Mouse (Mus musculus) gastrocnemius, postnatal 14 days (tissue): ENCODE measurements at regions not wholly inside any gene's neighbourhood (a gene's known extent, or its start where the extent isn't known, plus 50 kb on each side); places are given as distances from the start of the nearest gene placed in this dataset.

ENCODE experiments used
- DNase-seq: peaks from one replicate; pipeline ENCODE4 v3.0.0; 2021; ENCODE audit warnings: mixed read lengths
- intact Hi-C: fragments of 180-260 bp; cut with DNase I; formaldehyde crosslinking; loops from one replicate; pipeline ENCODE4 v1.15.1; 2025; ENCODE audit warnings: low total_unique reads

- no peak for DNase-seq
- intact Hi-C loops, result no loop called here
Observed at GRCm38 (mm10) chr1:108339827-108340226, 750.0 kb downstream of the Serpinb8 start.

GRCm38 (mm10) chr1:108341352-108341751 is 751.5 kb downstream of the Serpinb8 start:
- no peak for DNase-seq
- intact Hi-C loops, result no loop called here

GRCm38 (mm10) chr1:108363788-108364187 is 774.0 kb downstream of the Serpinb8 start:
- no peak for DNase-seq
- intact Hi-C loops, result no loop called here

- no peak for DNase-seq
- intact Hi-C loops, result no loop called here
Observed at GRCm38 (mm10) chr1:108369904-108370600, 780.2 kb downstream of the Serpinb8 start.

DNA sequence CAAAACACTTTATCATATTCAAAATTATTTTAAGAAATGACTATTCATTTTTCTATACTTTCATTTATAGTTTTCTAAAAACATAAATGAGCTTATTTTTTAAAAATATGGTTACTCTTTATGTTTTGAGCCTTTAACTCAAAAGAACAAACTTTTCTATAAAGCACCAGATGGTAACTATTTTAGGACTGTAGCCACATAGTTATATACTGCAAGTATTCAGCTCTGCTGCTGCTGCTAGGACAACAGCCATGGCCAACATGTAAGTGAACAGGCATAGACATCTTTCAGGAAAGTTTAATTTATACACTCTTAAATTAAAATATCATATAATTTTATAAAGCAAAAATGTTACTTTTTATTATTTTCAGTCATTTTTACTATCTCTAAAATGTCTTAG is 800.1 kb downstream of the Serpinb8 start:
- DNase-seq, result no peak
- intact Hi-C loops, result no loop called here

DNA sequence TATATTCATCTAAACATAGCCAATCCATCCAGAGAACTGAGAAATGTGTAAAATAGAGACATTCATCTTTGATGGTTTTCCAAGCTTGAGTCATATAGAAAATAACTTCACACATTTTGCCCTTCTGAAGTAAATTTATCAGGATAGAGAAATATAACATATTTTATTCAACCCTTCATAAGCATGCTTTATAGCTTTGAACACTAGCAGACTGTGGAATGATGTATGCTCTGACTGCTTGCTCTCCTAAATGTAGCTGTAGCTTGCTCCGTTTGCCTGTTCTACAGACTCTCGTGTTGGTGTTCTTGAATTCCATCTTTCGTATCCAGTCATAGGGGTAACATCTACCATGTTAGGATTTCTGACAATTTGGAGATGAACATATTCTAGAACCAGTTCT is 800.7 kb downstream of the Serpinb8 start:
- intact Hi-C loops, result no loop called here
- DNase-seq, result no peak

- no peak for DNase-seq
- intact Hi-C loops, result no loop called here
Observed at GRCm38 (mm10) chr1:108439845-108440244, 850.0 kb downstream of the Serpinb8 start.

DNA sequence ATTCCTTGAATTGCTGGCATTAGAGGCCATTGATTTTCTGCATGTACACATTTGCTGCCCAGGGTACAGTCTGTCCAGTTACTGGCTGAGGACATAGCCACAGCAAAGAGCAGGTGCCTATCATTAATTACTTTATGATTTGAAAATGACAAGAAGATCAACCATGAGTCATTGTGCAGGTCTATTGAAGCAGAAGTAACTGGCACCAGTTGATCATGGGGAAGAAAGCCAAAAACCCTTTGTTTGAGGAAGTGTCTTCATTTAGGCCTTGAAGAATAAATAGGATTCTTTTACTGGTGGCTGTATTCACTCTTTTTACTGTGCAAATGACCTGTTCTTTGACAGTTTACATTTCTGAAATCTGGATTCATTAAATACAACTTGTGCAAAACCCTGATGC is 863.0 kb downstream of the Serpinb8 start:
- no peak for DNase-seq
- intact Hi-C loops, result no loop called here

DNA sequence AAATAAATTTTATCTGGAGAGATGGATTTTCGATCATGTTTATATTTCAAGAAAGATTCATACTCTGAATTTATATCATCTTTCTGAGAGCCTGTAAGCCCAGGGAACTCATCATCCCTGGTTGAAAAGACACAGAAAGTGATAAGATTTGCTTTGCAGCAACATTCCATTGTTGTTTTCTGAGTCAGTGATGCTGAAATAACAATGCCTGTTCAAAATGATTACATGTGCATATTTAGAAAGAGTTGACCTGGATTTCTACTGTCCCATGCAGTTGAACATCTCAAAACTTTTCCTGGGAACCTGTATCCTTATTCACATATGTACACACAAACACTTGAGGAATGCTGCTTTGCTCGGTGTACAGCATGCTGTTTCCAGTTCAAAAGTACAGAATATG is 882.2 kb downstream of the Serpinb8 start:
- no peak for DNase-seq
- intact Hi-C loops, result no loop called here

- intact Hi-C loops, result no loop called here
Observed at GRCm38 (mm10) chr1:108498854-108499253, 909.0 kb downstream of the Serpinb8 start.

DNA sequence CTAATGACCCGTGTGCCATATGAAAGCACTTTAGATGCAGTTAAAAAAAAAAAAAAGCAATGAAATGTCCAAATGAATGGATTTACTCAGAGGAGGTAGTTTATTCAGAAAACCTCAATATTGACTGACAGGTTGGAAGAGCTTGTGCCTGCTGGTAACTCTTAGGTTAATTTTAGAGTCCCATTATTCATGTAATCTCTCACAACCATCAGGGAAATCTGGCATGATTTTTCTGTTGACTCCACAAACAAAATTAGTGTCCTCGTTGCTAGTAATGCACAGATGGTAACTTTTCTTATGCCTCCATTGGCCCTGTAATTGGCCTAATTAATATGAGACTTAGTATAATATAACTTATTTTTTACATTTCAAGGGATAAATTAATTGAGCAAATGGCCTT is 937.6 kb downstream of the Serpinb8 start:
- DNase-seq, result no peak
- intact Hi-C loops, result no loop called here

More at GRCm38 (mm10) chr1:108498854-108499253, 909.0 kb downstream of the Serpinb8 start:
- DNase-seq, result no peak

DNA sequence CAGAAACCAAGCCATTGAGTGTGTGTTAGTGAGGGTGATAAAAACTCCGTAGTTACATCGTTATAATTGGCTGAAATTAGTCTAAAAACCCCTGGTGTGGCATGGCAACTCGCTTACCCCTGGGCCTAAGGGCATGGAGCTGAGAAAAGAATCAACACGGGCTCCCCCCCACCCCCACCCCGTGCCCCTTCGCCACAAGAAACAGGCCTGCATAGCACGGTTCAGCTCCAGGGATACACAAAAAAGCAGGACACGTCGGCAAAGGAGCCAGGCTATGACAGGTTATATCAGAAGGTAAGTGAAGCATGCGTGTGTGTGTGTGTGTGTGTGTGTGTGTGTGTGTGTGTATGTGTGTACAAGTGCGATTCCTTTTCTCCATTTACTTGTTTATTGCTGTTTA is 948.4 kb downstream of the Serpinb8 start:
- intact Hi-C loops, result no loop called here
- DNase-seq, result no peak

DNA sequence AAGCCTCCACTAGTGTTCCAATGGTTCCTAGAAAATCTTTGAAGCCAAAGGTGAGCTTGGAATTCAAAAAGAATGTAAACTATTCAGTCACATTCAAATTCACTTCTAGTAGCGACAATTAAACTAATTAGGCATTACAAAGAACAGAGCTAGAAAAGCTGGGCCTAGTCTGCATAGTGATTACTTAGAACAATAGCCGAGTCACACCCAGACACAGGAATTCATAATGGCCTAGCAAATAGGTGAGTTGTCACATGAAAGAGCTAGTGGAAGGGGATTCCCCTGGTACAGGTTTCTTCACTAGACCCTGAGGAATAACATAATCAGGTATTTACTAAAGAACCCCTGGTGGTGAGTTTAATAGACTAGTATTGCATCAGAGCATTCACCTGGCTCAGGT is 958.9 kb downstream of the Serpinb8 start:
- DNase-seq, result no peak
- intact Hi-C loops, result no loop called here

- intact Hi-C loops, result no loop called here
- no peak for DNase-seq
Observed at GRCm38 (mm10) chr1:108558882-108559281, 969.1 kb downstream of the Serpinb8 start.

GRCm38 (mm10) chr1:108562981-108563380 is 973.2 kb downstream of the Serpinb8 start:
- DNase-seq, result no peak
- intact Hi-C loops, result no loop called here

- DNase-seq, result no peak
Observed at GRCm38 (mm10) chr1:108571977-108572376, 982.2 kb downstream of the Serpinb8 start.

GRCm38 (mm10) chr1:108572765-108573164 is 983.0 kb downstream of the Serpinb8 start:
- no peak for DNase-seq
- intact Hi-C loops, result no loop called here

More at GRCm38 (mm10) chr1:108571977-108572376, 982.2 kb downstream of the Serpinb8 start:
- intact Hi-C loops, result no loop called here

DNA sequence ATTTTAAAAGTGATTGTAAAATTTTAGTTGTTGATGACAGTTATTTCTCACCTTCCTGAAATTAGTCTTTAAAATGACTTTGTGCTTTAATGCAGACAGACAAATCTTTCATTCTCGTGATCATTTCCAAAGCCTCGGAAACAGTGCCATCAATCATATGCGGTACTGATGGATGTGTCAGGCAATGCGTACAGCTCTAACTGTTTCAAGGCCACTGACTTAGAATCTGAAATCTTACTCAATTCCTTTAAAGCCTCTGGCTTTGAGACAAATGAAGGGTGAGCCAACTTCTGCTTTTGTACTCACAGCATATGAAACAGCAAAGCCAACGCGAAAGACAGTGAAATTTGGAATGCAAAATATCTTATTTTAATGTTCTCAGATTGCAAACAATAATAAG is 987.0 kb downstream of the Serpinb8 start:
- no peak for DNase-seq
- intact Hi-C loops, result no loop called here

- intact Hi-C loops, result no loop called here
- no peak for DNase-seq
Observed at GRCm38 (mm10) chr1:108577793-108578192, 988.0 kb downstream of the Serpinb8 start.

DNA sequence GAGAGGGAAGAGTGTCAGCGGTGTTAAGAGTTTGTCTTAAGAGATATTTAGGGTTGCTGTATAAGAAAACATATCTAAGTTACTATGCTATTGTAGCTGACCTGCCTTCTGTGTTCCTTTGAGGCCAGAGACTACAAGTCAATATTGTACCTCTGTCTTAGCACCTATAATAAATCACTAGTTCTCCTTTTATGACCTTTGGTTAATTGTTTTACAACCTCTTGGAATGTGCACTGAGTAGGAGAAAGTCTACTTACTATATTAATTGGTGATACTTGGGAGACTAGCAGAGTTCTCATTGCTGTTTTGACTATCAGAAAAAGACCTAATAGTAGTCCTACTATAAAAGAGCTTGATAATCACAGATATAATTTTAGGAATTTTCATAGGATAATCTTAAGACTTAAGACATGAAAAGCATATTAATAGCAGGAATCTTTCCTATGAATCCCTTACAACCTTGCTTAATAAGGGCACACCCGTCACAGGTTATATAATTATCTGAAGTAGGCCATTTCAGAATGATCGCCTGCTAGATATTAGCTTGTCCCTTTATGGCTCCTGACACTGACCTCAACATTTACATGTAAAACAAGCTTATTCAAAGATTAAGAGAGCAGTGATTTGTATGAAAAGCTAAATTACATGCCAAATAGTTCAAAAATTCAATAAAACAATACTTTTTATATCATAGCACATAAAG is 1003.1 kb downstream of the Serpinb8 start:
- no peak for DNase-seq
- intact Hi-C loops, result no loop called here

GRCm38 (mm10) chr1:108597129-108597528 is 1007.3 kb downstream of the Serpinb8 start:
- peak; percentile 2 for DNase-seq
- intact Hi-C loops, result no loop called here
